Mouse (Mus musculus) cortical plate, adult 2 months (tissue): ENCODE data around the gene Hoxb4.

ENCODE experiments used
- CTCF ChIP-seq: fragments of 200-500 bp; IDR thresholded peaks from 2 replicates; pipeline ENCODE4 v1.5.1; 2011; ENCODE audit warnings: mild to moderate bottlenecking, control low read depth, low read length; ENCODE audit not compliant: insufficient read depth; ENCODE audit errors: extremely low read depth
- POLR2A ChIP-seq: fragments of 200-500 bp; IDR thresholded peaks from 2 replicates; pipeline ENCODE4 v1.6.1; 2011; ENCODE audit warnings: mild to moderate bottlenecking, low read length, control low read depth; ENCODE audit not compliant: insufficient read depth; ENCODE audit errors: extremely low read depth

GRCm38 (mm10) chr11:96292565-96293301, 25.3 kb upstream of the Hoxb4 start:
- no peak for TF ChIP-seq CTCF
- no peak for TF ChIP-seq POLR2A
